Mouse (Mus musculus): ENCODE results near the gene Spock1.

DNA sequence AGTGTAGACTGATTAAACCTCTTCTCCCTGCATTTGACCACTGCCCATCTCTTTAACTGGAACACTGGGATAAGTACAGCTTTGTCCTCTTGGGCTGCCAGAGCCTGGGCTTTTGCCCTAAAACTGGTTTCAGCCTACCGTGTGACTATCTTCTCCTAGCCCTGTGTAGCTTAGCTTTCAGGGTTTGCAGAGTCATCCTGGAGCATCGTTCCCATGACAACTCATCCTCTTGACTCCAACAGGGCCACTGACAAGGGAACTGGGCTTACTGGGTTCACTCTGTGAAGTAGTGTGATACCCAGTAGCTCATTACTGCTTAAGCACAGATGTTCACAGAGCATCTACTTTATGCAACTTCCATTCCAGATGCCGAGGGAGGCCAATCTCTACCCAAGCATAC, 303.7 kb downstream of the Spock1 start:
- TF ChIP-seq POLR2A (IDR thresholded peaks at IDR 0.05; ENCODE audit: low read depth, low read length), result no peak
- TF ChIP-seq CTCF (IDR thresholded peaks at IDR 0.05; ENCODE audit: extremely low read depth, insufficient read length, insufficient replicate concordance, low read depth, low read length), result no peak

Data from small intestine, adult 2 months (tissue).